Mouse (Mus musculus): ENCODE results near the gene Iscu. TPM values are rescaled to one million over a fixed set of nuclear protein-coding genes. Genes with fewer than 3 reads are reported as not detected.

Gene Iscu
- polyA plus RNA-seq, 1 experiment from 2014 or later, result 109 TPM

DNA sequence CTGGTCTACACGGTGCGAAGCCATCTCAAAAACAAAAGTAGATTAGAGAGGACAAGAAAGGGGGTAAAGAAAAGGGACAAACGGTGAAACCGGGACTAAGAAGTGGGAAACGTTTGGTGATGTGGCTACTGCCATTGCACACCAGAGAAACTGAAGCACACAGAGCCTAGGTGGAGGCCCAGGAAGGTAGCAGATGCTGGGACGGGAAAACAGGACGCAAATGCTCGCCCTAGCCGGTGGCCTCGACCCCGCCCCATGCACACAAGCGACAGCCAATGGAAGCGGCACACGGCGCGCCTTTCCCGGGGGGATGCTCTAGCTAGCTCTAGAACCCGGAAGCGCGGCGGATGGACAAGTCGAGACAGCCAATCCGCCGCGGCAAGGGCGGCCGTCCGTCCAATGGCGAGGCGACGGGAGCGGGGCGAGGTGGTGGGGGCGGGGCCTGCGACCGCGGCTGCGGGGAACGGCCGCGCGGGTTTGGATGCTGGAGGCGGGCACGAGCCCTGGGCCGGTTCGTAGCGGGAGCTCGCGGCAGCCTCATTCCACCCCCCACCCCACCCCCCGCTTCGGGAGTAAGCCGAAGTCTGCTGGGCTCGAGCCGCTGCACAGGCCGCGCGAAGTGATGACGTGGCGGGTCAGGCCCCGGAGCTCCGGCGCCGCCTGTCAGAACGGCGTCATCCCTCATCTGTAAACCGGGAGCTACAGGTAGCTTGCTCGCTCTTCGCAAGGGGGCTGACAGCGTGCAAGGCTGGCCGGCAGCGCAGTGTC is 37.0 kb upstream of the Iscu start, which contains the start of gene Ficd:
Gene Ficd, plus strand, starts transcription at position 459 of the 768 bp plus-strand sequence.
- DNase-seq (peak; percentile 97), ATAC-seq (peak; percentile 96)
- Histone ChIP-seq H3K4me2 (ENCODE audit: low read depth, low read length) (peak within 1 kb of the TSS; percentile 88), H3K9ac (replicated peaks) (peak within 1 kb of the TSS; percentile 61), H3K27me3 (ENCODE audit: insufficient read depth, low read length) (no peaks in the 10 kb centered on the region), H3K9me3 (ENCODE audit: low read length) (no peaks in the 10 kb centered on the region), H3K27ac (ENCODE audit: low read depth) (peak within 1 kb of the TSS; percentile 88), H3K4me3 (ENCODE audit: low read depth, low read length) (peak within 1 kb of the TSS; percentile 60), H3K4me1 (ENCODE audit: insufficient read depth) (peaks cover 15% of the 10 kb centered on the region), H3K36me3 (replicated peaks; ENCODE audit: insufficient read depth, low read length) (peaks cover 27% of the 10 kb centered on the region)
- WGBS (ENCODE audit: insufficient replicate concordance), result under 1% methylated on average over 69 of the region's 71 CpGs
- TF ChIP-seq CTCF (IDR thresholded peaks at IDR 0.05; ENCODE audit: low read depth) (no peak), EP300 (IDR thresholded peaks at IDR 0.05; ENCODE audit: low read depth) (no peak)

DNA sequence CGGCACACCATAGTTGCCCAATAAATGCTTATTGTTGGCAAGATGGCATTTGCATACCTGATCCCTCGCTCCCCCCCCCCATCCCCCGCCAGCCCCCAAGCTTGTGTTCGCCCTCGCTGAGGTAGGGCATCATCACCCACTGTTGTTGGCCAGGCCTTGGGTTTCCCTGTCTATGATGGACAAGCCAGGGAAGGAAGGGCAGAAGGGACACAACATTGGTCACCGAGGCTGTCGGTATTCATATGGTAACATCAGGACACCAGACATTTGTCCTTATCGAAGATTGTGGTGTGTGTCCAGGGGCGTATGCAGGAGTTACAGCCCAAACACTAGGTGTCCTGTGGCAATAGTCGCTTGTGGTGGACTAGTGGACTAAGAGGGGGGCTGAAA is 36.4 kb upstream of the Iscu start:
- DNase-seq (no peak), ATAC-seq (no peak)
- TF ChIP-seq EP300 (IDR thresholded peaks at IDR 0.05; ENCODE audit: low read depth) (no peak), CTCF (IDR thresholded peaks at IDR 0.05; ENCODE audit: low read depth) (no peak)
- Histone ChIP-seq H3K9ac (replicated peaks) (peak overlapping the region; percentile 61), H3K27me3 (ENCODE audit: insufficient read depth, low read length) (no peaks in the 10 kb centered on the region), H3K4me3 (ENCODE audit: low read depth, low read length) (peak overlapping the region; percentile 60), H3K4me1 (ENCODE audit: insufficient read depth) (peaks cover 15% of the 10 kb centered on the region), H3K36me3 (replicated peaks; ENCODE audit: insufficient read depth, low read length) (peaks cover 32% of the 10 kb centered on the region), H3K4me2 (ENCODE audit: low read depth, low read length) (peak overlapping the region; percentile 88), H3K9me3 (ENCODE audit: low read length) (no peaks in the 10 kb centered on the region), H3K27ac (ENCODE audit: low read depth) (peak overlapping the region; percentile 88)
- WGBS (ENCODE audit: insufficient replicate concordance), result 3% methylated on average over 10 of the region's 10 CpGs

DNA sequence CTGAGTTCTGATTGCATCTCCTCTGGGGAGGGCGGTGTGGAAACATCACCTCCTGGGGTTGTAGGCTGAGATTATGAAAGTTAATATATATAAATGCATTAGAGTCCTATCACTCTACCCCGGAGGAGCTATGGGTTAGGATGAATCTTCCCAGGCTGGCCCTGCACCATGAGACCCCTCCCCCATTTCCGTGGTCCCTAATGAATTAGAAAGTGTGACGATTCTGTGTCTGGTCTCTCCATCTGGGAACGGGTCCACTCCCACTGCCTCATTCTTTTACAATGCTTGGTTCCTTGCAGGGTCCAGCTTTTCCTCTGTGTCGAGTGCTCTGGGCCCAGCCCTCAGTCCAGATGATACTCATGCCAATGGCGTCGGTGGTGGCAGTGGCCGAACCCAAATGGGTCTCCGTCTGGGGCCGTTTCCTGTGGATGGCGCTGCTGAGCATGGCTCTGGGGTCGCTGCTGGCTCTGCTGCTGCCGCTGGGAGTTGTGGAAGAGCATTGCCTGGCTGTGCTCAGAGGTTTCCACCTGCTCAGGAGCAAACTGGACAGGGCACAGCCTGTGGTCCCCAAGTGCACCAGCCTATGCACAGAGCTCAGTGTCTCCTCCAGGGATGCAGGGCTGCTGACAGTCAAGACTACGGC is 35.9 kb upstream of the Iscu start:
- Histone ChIP-seq H3K27ac (ENCODE audit: low read depth) (peak overlapping the region; percentile 88), H3K4me1 (ENCODE audit: insufficient read depth) (peaks cover 15% of the 10 kb centered on the region), H3K36me3 (replicated peaks; ENCODE audit: insufficient read depth, low read length) (peaks cover 36% of the 10 kb centered on the region), H3K9ac (replicated peaks) (peak overlapping the region; percentile 61), H3K4me3 (ENCODE audit: low read depth, low read length) (peak overlapping the region; percentile 60), H3K4me2 (ENCODE audit: low read depth, low read length) (peak overlapping the region; percentile 88), H3K27me3 (ENCODE audit: insufficient read depth, low read length) (no peaks in the 10 kb centered on the region), H3K9me3 (ENCODE audit: low read length) (no peaks in the 10 kb centered on the region)
- peak; percentile 7; the same call in 1 of the 2 replicates for TF ChIP-seq CTCF (IDR thresholded peaks at IDR 0.05; ENCODE audit: low read depth)
- TF ChIP-seq EP300 (IDR thresholded peaks at IDR 0.05; ENCODE audit: low read depth), result no peak
- 41% methylated on average over 15 of the region's 15 CpGs for WGBS (ENCODE audit: insufficient replicate concordance)
- no peak for ATAC-seq
- no peak for DNase-seq

DNA sequence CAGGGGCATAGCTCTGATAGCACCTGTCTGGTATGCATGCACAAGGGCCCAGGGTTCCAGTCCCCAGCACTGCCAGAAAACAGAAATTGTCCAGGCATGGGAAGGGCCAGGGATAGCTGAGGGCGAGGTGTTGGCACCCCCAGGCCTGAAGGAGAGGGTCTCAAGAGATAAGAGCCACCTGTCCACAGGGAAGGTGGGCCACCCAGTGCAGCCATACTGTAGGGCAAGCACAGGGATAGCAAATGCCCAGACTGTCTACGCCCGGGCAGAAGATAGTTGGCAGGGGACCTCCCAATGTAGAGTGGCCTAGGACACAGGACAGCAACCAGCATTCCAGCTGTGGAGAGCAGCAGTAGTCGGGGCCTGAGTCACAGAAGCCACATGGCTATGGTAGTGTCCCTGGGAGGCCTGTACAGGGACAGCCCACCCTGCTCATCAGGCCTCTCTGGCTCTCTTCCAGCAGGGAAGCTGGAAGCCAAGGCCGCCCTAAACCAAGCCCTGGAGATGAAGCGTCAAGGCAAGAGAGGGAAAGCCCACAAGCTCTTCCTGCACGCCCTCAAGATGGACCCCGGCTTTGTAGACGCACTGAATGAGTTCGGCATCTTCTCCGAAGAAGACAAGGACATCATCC is 34.8 kb upstream of the Iscu start:
- H3K36me3 ChIP-seq (replicated peaks; ENCODE audit: insufficient read depth, low read length), result peaks cover 46% of the 10 kb centered on the region
- DNase-seq, result no peak

DNA sequence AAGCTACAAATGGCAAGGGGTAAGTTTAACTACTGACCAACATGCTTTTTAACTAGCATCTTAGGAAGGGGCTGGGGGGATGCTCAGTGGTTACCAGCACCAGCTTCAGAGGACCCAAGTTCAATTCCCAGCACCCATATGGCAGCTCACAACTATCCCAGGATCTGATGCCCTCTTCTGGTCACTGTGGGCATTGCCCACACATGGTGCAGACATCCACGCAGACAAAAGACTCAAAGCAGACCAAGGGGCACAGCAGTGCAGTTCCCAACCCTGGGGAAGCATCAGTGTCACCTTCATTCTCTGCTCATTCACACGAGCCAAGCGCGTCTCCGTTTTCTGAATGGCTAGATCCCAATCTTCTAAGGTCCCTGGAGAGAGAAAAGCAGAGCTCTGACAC is 24.9 kb upstream of the Iscu start:
- peaks cover 86% of the 10 kb centered on the region for H3K36me3 ChIP-seq (replicated peaks; ENCODE audit: insufficient read depth, low read length)
- no peak overlapping the region for H3K9ac ChIP-seq (replicated peaks)
- H3K27me3 ChIP-seq (ENCODE audit: insufficient read depth, low read length), result no peaks in the 10 kb centered on the region
- no peak for ATAC-seq
- H3K4me3 ChIP-seq (ENCODE audit: low read depth, low read length), result no peak overlapping the region
- 93% methylated on average over 5 of the region's 5 CpGs for WGBS (ENCODE audit: insufficient replicate concordance)
- H3K4me2 ChIP-seq (ENCODE audit: low read depth, low read length), result no peak overlapping the region
- no peaks in the 10 kb centered on the region for H3K4me1 ChIP-seq (ENCODE audit: insufficient read depth)
- no peak for TF ChIP-seq EP300 (IDR thresholded peaks at IDR 0.05; ENCODE audit: low read depth)
- TF ChIP-seq CTCF (IDR thresholded peaks at IDR 0.05; ENCODE audit: low read depth), result peak; percentile 37
- no peak overlapping the region for H3K27ac ChIP-seq (ENCODE audit: low read depth)
- no peaks in the 10 kb centered on the region for H3K9me3 ChIP-seq (ENCODE audit: low read length)
- DNase-seq, result no peak

More for the DNA sequence above, 34.8 kb upstream of the Iscu start:
- Histone ChIP-seq H3K27ac (ENCODE audit: low read depth) (no peak overlapping the region), H3K9me3 (ENCODE audit: low read length) (no peaks in the 10 kb centered on the region), H3K27me3 (ENCODE audit: insufficient read depth, low read length) (no peaks in the 10 kb centered on the region), H3K9ac (replicated peaks) (no peak overlapping the region), H3K4me3 (ENCODE audit: low read depth, low read length) (no peak overlapping the region), H3K4me2 (ENCODE audit: low read depth, low read length) (no peak overlapping the region), H3K4me1 (ENCODE audit: insufficient read depth) (peaks cover 15% of the 10 kb centered on the region)
- TF ChIP-seq CTCF (IDR thresholded peaks at IDR 0.05; ENCODE audit: low read depth), result no peak
- no peak for TF ChIP-seq EP300 (IDR thresholded peaks at IDR 0.05; ENCODE audit: low read depth)
- 90% methylated on average over 11 of the region's 11 CpGs for WGBS (ENCODE audit: insufficient replicate concordance)
- no peak for ATAC-seq

Data from liver, postnatal 0 days (tissue).